Mouse (Mus musculus): ENCODE data around the gene Capn2. TPM values are rescaled to one million over a fixed set of nuclear protein-coding genes. Genes with fewer than 3 reads are reported as not detected.

Capn2 gene
- total RNA-seq, 2 experiments from 2014 or later: 6.7 to 17.2 TPM

DNA sequence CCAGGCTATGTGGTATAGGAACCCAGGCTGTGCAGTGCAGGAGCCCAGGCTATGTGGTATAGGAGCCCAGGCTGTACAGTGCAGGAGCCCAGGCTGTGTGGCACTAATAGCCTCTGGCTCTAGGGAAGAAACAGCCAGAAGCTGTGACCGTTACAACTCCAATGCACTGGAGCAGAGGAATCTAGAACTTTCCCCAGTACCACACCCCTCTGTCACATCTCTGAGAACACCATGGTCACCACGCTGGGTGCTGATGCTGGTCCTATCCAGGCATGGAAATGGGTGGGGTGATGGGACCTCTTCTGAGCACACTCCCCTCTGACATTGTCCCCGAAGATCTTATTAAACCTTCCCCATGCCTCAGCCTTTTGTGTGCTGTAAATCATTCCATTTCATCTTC, 12.1 kb downstream of the Capn2 start:
- no peak for ATAC-seq (replicated peaks; ENCODE audit: low FRiP score, poor library complexity, severe bottlenecking)

- ATAC-seq (replicated peaks; ENCODE audit: low FRiP score, poor library complexity, severe bottlenecking): no peak
These were observed 13.2 kb downstream of the Capn2 start for GRCm38 (mm10) chr1:182504223-182504622.

DNA sequence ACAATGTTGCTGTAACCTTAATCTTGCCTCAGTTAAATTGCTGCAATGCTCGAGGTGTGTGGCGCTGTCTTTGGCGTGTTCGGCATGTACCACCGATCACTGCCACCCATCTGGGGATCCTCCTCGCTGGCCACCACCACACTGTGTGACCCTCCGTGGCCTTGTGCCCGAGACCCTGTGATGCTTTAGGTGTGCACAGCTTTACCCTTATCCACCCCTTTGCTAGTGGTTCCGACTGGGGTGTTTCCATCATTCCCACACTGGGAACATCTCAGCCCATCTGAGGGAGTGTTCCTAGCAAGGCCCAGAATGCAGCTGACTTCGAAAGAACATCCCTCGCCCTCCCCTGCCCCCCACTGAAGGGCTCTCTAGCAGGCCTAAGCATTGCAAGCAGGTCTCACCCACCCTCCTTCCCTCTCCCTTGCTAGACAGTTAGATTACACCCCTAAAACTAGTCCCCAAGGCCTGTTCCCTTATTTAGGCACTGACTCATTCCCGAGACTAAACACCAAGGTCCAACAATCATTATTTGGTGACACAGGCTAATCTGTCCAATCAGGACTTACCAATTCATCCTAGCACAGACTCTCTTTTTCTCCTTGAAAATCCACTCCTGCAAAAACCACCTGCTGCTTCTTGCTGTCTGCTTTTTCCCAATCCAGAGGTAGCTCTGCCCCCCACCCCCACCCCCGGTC, 14.1 kb downstream of the Capn2 start:
- ATAC-seq (replicated peaks; ENCODE audit: low FRiP score, poor library complexity, severe bottlenecking): no peak

GRCm38 (mm10) chr1:182502491-182503050, 14.8 kb downstream of the Capn2 start:
- no peak for ATAC-seq (replicated peaks; ENCODE audit: low FRiP score, poor library complexity, severe bottlenecking)

DNA sequence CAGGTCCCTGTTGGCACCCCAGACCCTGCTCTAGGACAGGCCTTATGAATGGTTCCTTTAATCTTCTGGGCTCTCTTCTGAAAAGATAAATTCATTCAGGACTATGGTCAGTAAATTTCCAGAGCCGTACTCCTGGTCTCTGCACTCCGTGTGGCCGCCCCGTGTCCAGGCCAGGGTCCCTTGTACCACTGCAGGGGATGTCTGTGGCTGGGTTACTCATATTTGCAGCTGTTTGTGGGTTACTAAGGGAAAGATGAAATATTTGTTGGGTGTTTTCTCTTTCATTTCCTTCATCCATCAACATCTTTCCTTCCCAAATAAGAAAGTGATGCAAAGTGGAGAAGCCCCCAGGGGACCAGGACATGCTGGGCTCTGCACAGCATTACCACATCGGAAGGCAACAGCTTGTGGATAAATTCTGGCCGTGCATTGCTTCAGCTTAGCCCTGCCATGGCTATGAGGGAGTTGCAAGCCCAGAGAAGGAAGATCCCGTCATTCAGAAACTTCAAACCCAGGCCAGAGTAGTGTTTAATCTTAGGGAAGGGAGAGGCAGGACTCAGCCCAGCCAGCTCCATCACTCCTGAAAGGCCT, 15.5 kb downstream of the Capn2 start:
- ATAC-seq (replicated peaks; ENCODE audit: low FRiP score, poor library complexity, severe bottlenecking): no peak

DNA sequence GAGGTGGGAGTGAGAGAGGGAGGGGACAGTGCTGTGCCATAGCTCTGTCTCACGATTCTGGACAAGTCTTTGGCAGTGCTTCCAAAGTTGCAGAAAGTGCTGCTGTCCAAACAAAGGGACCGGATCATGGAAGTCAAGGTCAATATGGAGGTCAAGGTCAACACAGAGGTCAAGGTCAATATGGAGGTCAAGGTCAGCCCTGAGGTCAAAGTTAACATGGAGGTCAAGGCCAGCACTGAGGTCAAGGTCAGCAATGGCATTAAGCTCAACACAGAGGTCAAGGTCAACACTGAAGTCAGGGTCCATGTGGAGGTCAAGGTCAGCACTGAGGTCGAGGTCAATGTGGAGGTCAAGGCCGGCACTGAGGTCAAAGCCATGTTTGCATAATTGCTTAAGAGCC, 16.6 kb downstream of the Capn2 start:
- no peak for ATAC-seq (replicated peaks; ENCODE audit: low FRiP score, poor library complexity, severe bottlenecking)

- no peak for ATAC-seq (replicated peaks; ENCODE audit: low FRiP score, poor library complexity, severe bottlenecking)
These were observed 17.2 kb downstream of the Capn2 start for GRCm38 (mm10) chr1:182500224-182500623.

- no peak for ATAC-seq (replicated peaks; ENCODE audit: low FRiP score, poor library complexity, severe bottlenecking)
These were observed 17.8 kb downstream of the Capn2 start for GRCm38 (mm10) chr1:182499443-182500089.

GRCm38 (mm10) chr1:182497736-182498135, 19.7 kb downstream of the Capn2 start:
- ATAC-seq (replicated peaks; ENCODE audit: low FRiP score, poor library complexity, severe bottlenecking): no peak

- ATAC-seq (replicated peaks; ENCODE audit: low FRiP score, poor library complexity, severe bottlenecking): no peak
These were observed 20.7 kb downstream of the Capn2 start for GRCm38 (mm10) chr1:182496685-182497084.

DNA sequence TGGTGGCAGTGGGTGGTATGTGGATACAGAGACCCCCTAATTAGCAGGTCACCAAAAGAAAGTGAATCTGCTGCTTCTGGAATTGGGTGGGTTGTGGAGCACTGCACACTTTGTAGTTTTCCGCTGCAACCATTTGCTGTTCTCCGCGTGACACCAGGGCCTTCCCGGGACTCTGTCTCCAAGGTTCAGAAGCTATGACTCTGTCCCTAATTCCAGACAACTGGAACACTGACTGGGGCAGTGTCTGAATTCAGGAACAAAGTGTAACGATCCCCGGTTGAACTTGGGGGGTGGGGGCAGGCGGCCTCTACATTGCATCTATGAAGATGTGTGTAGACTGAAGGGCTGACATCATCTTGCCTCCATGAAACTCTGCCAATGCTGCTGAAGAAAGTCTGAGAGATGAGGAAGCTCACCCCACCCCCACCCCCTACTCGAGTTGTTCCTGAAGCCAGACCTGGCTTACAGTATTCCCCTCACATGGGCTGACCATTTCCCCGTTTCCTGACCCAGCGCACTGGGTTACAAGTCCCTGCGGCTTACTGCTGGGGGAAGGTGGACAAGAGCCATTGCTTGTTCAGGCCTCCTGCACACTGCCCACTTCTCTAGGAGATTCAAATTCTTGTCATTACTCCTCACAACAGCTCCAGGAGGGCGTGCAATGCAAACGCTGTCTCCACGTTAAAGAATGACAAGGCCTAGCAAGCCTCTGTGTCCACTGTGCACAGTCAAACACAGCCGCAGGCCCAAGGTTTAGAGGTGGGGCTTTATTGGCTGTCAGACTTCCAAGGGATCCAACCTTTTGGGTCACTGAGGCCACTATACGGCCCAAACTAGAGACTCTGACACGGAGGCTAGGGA, 22.9 kb downstream of the Capn2 start:
- no peak for ATAC-seq (replicated peaks; ENCODE audit: low FRiP score, poor library complexity, severe bottlenecking)

GRCm38 (mm10) chr1:182491839-182492238, 25.6 kb downstream of the Capn2 start:
- ATAC-seq (replicated peaks; ENCODE audit: low FRiP score, poor library complexity, severe bottlenecking): no peak

DNA sequence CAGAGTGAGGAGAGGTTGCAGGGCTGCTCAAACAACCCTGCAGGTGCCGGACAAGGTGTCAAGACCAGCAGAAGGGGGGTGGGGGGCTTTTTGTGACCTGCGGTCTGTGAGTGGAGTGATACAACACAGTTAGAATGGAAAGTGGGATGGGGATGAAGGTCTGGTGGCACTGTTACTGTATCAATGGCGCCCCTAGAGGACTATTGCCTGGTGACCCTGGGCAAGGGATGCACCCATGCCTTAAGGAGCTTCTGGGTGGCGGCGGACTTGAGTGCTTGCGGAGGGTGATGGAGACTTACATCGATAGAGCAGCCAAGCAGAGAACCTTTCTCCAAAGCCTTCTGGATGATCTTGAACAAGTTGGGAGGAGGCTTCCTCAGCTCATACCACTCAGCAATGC, 26.8 kb downstream of the Capn2 start:
- ATAC-seq (replicated peaks; ENCODE audit: low FRiP score, poor library complexity, severe bottlenecking): no peak

GRCm38 (mm10) chr1:182489803-182490452, 27.5 kb downstream of the Capn2 start:
- ATAC-seq (replicated peaks; ENCODE audit: low FRiP score, poor library complexity, severe bottlenecking): peak; percentile 61; the same call in 1 of the 2 replicates

GRCm38 (mm10) chr1:182488503-182488902, 28.9 kb downstream of the Capn2 start:
- ATAC-seq (replicated peaks; ENCODE audit: low FRiP score, poor library complexity, severe bottlenecking): no peak

DNA sequence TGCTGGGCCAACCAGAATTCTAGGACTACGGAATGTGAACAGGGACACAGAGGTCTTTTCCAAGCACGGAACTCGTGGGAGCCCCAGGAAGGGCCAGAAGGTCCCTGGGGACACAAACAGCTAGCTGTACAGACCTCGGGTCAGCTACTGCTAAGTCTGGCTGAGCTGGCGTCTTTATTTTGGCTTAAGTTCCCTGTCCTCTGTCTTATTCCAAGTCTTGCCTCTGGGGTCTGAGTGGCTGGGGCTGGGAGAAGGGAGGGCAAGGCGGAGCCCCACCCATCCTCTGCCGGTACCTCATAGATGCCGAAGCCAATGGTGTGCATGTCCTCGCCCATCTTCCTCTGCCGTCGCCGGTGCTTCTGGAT, 33.5 kb downstream of the Capn2 start:
- no peak for ATAC-seq (replicated peaks; ENCODE audit: low FRiP score, poor library complexity, severe bottlenecking)

- ATAC-seq (replicated peaks; ENCODE audit: low FRiP score, poor library complexity, severe bottlenecking): no peak
These were observed 34.2 kb downstream of the Capn2 start for GRCm38 (mm10) chr1:182482991-182483909.

GRCm38 (mm10) chr1:182481646-182482295, 35.6 kb downstream of the Capn2 start:
- ATAC-seq (replicated peaks; ENCODE audit: low FRiP score, poor library complexity, severe bottlenecking): no peak
